Mouse (Mus musculus): ENCODE data around the gene St7l.

- TF ChIP-seq POLR2A (IDR thresholded peaks at IDR 0.05; ENCODE audit: borderline replicate concordance, extremely low read depth, insufficient read depth, insufficient read length, poor library complexity, severe bottlenecking) = no peak
- TF ChIP-seq CTCF (IDR thresholded peaks at IDR 0.05; ENCODE audit: borderline replicate concordance, extremely low read depth, insufficient read depth, insufficient read length) = no peak
Observed at GRCm38 (mm10) chr3:104854866-104855265, 8.9 kb upstream of the St7l start.
